Mouse (Mus musculus): ENCODE data around the gene Slc5a11.

Gene Slc5a11

DNA sequence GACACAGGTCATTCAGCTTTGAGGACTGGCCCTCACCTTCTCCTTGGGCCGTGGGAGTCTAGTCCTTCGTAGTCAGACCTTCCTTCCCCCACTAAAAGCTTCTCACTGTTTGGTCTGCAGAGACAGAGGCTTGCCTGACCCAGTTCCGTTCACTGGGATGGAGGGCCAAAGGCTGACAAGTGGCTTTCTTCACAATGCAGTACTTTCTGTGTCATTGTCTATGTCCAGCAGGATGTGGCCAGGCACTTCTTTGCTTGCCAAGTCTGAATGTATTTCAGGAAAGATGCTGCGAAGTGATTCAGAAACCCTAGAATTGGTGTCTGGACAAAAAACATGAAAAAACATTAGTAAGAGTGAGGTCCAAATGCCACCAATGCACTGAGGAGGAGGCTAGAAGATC, 65.2 kb downstream of the Slc5a11 start:
- DNase-seq (ENCODE audit: low read depth, low spot score) = no peak

DNA sequence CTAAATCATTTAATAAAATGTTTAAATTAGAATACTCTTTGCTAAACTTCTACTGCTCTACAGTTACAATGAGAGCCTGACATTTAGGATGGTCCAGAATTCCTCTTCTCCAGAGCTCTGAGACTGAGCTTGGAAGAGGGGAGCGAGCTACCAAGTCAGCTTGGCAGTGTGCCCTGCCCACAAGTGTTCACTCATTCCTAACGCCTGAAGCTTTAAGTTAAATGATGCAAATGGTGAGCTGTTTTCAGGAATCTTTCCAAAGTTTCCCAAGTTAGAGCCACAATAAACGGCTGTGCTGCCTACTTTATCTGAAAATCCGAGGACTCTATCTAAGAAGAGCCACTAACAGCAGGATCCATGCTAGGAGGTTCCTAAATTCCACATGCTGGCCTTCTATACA, 69.2 kb downstream of the Slc5a11 start:
- DNase-seq (ENCODE audit: low read depth, low spot score) = no peak

- DNase-seq (ENCODE audit: low read depth, low spot score) = no peak
These were observed 71.3 kb downstream of the Slc5a11 start for GRCm38 (mm10) chr7:123285896-123286295.

- no peak for DNase-seq (ENCODE audit: low read depth, low spot score)
These were observed 73.3 kb downstream of the Slc5a11 start for GRCm38 (mm10) chr7:123287903-123288302.

GRCm38 (mm10) chr7:123289176-123289575, 74.6 kb downstream of the Slc5a11 start:
- DNase-seq (ENCODE audit: low read depth, low spot score) = no peak

- no peak for DNase-seq (ENCODE audit: low read depth, low spot score)
These were observed 77.4 kb downstream of the Slc5a11 start for GRCm38 (mm10) chr7:123291942-123292341.

GRCm38 (mm10) chr7:123293898-123294297, 79.3 kb downstream of the Slc5a11 start:
- DNase-seq (ENCODE audit: low read depth, low spot score) = no peak

DNA sequence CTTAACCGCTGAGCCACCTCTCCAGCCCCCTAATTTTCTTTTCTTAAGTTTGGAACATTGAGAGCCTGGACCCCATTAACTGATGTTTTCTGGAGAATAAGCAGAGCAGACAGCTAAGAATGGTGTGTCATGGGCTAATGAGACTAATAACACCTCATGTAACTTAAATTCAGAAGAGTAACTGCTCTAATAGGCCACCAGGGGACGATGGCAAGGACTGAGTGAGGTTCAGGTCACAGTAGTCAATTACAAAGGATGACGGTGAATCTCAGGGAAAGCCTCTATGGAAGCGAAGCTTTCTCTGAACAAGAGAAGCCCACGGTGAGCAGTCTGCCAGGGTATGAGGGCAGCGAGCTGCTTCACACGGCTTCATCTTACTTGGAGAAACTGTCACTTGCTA, 80.8 kb downstream of the Slc5a11 start:
- DNase-seq (ENCODE audit: low read depth, low spot score) = no peak

- DNase-seq (ENCODE audit: low read depth, low spot score) = no peak
These were observed 81.5 kb downstream of the Slc5a11 start for GRCm38 (mm10) chr7:123296097-123296496.

GRCm38 (mm10) chr7:123298225-123298624, 83.6 kb downstream of the Slc5a11 start:
- DNase-seq (ENCODE audit: low read depth, low spot score) = peak; percentile 57

GRCm38 (mm10) chr7:123300258-123300657, 85.7 kb downstream of the Slc5a11 start:
- no peak for DNase-seq (ENCODE audit: low read depth, low spot score)

DNA sequence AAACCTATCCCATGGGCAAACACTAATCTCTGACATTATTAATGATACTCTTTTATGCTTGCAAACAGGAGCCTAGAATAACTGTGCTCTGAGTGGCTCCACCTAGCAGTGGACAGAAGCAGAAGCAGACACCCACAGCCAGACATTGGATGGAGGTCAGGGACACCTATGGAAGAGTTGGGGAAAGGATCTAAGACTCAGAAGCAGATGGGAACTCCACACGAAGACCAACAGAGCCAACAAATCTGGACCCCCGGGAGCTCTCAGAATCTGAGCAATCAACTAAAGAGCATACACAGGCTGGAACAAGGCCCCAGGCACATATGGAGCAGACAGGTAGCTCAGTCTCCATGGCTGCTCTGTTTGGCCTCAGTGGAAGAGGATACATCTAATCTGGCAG, 90.8 kb downstream of the Slc5a11 start:
- no peak for DNase-seq (ENCODE audit: low read depth, low spot score)

DNA sequence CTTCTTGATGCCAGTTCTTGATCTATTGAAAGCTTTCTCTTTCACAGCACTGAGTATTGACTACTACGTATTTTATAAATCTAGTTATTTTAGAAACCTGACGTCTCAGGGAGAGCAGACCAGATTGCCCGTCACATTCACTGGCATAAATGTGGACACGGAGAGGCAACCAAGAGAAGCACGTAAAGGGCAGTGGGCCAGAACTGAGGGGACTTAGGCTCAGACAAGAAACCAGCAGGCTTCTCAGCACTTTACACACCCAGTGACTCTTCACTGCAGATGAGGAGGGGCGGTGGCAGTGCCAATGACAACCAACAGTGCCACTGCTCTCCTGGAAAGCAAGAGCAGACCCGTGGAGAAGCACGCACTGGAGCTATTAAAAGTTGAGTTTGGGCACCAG, 92.7 kb downstream of the Slc5a11 start:
- no peak for DNase-seq (ENCODE audit: low read depth, low spot score)

DNA sequence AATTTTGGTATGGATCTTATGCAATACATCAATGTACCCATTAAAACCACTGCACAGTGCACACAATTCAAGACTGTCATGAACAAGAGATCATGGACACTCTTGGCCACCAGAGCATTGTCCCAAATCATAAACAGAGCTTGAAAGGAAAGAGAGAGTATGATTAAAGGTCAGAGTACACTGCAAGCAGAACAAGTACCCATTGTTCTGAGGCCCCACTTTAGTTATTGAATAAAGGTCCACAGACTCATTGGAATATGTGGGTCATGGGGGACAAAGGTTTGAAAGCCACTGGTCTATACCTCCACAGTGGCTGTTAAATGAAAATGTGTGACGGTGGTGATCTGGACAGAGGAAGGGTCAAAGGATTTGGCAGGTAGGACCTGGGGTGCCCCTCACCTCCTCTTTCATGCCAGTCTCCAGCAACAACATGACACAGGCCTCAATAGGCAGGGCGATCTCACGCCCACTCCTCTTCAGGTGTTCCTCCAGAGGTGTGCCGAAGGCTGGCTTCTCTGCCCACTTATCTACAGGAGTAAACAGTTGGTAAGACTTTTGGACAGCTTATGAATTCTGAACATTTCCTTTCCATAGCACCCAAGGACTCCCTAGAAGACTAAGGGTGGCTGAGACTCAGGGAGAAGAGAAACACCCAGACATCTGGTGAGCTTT, 93.4 kb downstream of the Slc5a11 start:
- no peak for DNase-seq (ENCODE audit: low read depth, low spot score)

- DNase-seq (ENCODE audit: low read depth, low spot score) = no peak
These were observed 97.3 kb downstream of the Slc5a11 start for GRCm38 (mm10) chr7:123311836-123312235.

DNA sequence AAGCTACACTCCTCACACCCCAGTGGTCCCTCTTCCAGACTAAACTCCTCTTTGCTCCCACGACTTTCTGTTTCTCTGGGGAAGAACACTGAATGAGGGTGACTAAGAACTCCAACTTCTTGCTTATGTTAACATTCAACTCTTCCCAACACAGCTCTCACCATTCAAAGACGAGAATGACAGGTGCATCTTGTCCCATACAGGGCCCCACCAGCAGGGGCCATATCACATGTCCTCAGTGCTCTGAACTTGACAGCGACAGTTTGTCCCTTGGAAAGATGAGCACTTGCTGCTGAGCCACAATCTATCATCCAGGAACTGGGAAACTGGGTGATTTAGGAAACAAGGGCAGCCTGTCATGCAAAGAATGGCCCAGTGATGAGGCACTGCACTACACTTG, 98.2 kb downstream of the Slc5a11 start:
- DNase-seq (ENCODE audit: low read depth, low spot score) = no peak

GRCm38 (mm10) chr7:123322452-123323121, 108.0 kb downstream of the Slc5a11 start:
- DNase-seq (ENCODE audit: low read depth, low spot score) = no peak
